Mouse (Mus musculus) urinary bladder, adult 2 months (tissue): ENCODE measurements at regions not wholly inside any gene's neighbourhood (a gene's known extent, or its start where the extent isn't known, plus 50 kb on each side); places are given as distances from the start of the nearest gene placed in this dataset.

Experiments used
- DNase-seq: peaks from one replicate; pipeline ENCODE4 v3.0.0; 2022; ENCODE audit warnings: low spot score

GRCm38 (mm10) chr12:25159091-25159490 is 62.2 kb upstream of the Id2 start:
- no peak for DNase-seq

GRCm38 (mm10) chr12:25157238-25157637 is 60.3 kb upstream of the Id2 start:
- DNase-seq: no peak

- DNase-seq: no peak
Measured at GRCm38 (mm10) chr12:25155396-25155795, 58.5 kb upstream of the Id2 start.

- DNase-seq: no peak
Measured at GRCm38 (mm10) chr12:25148099-25148498, 51.2 kb upstream of the Id2 start.
